Mouse (Mus musculus) cerebellum, adult 9-10 months (tissue): ENCODE results near the gene Olfr1505.

Experiments used
- DNase-seq: peaks from one replicate; pipeline ENCODE4 v3.0.0; 2022

Olfr1505 gene

GRCm38 (mm10) chr19:13913230-13913629 lies at the start of gene Olfr1505:
Gene Olfr1505, plus strand, starts transcription at chr19:13913530.
- DNase-seq: no peak

- no peak for DNase-seq
These were observed 15.5 kb upstream of the Olfr1505 start, which contains the start of gene Olfr1504 for GRCm38 (mm10) chr19:13897828-13898227. Gene Olfr1504, minus strand, starts transcription at chr19:13897928.
